Mouse (Mus musculus) small intestine, adult 2 months (tissue): ENCODE measurements at regions not wholly inside any gene's neighbourhood (a gene's known extent, or its start where the extent isn't known, plus 50 kb on each side); places are given as distances from the start of the nearest gene placed in this dataset.

Experiments
- CTCF ChIP-seq: fragments of 200-500 bp; IDR thresholded peaks from 2 replicates; pipeline ENCODE4 v1.5.1; 2012; ENCODE audit warnings: low read depth, mild to moderate bottlenecking, control low read depth, inconsistent platforms, low read length, moderate library complexity, mixed read lengths; ENCODE audit not compliant: insufficient replicate concordance, insufficient read length; ENCODE audit errors: extremely low read depth
- POLR2A ChIP-seq: fragments of 200-500 bp; IDR thresholded peaks from 2 replicates; pipeline ENCODE4 v1.6.1; 2012; ENCODE audit warnings: low read depth, mild to moderate bottlenecking, control low read depth, inconsistent platforms, low read length, moderate library complexity

GRCm38 (mm10) chr11:44173196-44173595 lies 226.7 kb upstream of the Il12b start:
- no peak for TF ChIP-seq CTCF
- no peak for TF ChIP-seq POLR2A
